Mouse (Mus musculus): Measurements from ENCODE around the gene Mnat1.

DNA sequence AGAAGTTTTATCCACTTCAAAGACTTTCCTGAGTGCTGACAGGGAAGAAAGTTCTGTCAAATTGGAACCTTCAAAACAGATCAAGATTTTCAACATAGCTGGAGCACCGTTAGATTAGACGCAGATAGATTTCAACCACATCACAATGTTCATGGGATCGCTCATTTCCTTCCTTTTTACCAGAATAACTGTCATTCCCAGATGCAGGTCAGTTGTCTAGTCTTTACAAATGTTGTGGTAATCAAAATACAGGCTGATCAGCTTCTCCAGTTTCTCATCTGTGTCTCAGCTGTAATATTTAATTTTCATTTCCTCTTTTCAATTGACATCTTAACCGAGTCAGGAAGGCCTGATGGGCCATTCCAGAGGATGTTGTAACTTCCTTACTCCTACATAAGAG, 39.7 kb upstream of the Mnat1 start:
- no peak for TF ChIP-seq POLR2A (IDR thresholded peaks at IDR 0.05; ENCODE audit: low read depth, low read length)
- no peak for TF ChIP-seq CTCF (conservative IDR thresholded peaks at IDR 0.05; ENCODE audit: insufficient read depth, insufficient read length, low read depth, low read length)
